Mouse (Mus musculus): ENCODE measurements around the gene Cntnap5c.
"Not testable (repeated sequence)": the region's sequence is repeated elsewhere in the genome, so short reads cannot be mapped to it uniquely, and the experiment has no call there.

The Cntnap5c gene

GRCm38 (mm10) chr17:57768622-57769610 lies at the start of gene Cntnap5c:
Cntnap5c (plus strand) TSS chr17:57769570.
- peak; percentile 24 for DNase-seq (ENCODE audit: low spot score)

GRCm38 (mm10) chr17:57742119-57742518 lies 27.3 kb upstream of the Cntnap5c start, which contains the start of gene Gm21834:
Gm21834 (minus strand) TSS chr17:57742219.
- no peak for DNase-seq (ENCODE audit: low spot score)

GRCm38 (mm10) chr17:57758033-57758432 lies 11.3 kb upstream of the Cntnap5c start:
- no peak for DNase-seq (ENCODE audit: low spot score)

- no peak for DNase-seq (ENCODE audit: low spot score)
Measured at GRCm38 (mm10) chr17:57767306-57767705, 2.1 kb upstream of the Cntnap5c start.

- DNase-seq (ENCODE audit: low spot score), result peak; percentile 39
Measured at GRCm38 (mm10) chr17:57770904-57771303, 1.5 kb downstream of the Cntnap5c start.

GRCm38 (mm10) chr17:57788161-57788799 lies 18.9 kb downstream of the Cntnap5c start:
- DNase-seq (ENCODE audit: low spot score), result no peak

- no peak for DNase-seq (ENCODE audit: low spot score)
Measured at GRCm38 (mm10) chr17:57795408-57795807, 26.0 kb downstream of the Cntnap5c start.

- DNase-seq (ENCODE audit: low spot score), result no peak
Measured at GRCm38 (mm10) chr17:57796668-57797311, 27.4 kb downstream of the Cntnap5c start.

- no peak for DNase-seq (ENCODE audit: low spot score)
Measured at GRCm38 (mm10) chr17:57799414-57799985, 30.1 kb downstream of the Cntnap5c start.

- DNase-seq (ENCODE audit: low spot score), result no peak
Measured at GRCm38 (mm10) chr17:57801180-57801579, 31.8 kb downstream of the Cntnap5c start.

GRCm38 (mm10) chr17:57837090-57837971 lies 68.0 kb downstream of the Cntnap5c start:
- DNase-seq (ENCODE audit: low spot score), result no peak

GRCm38 (mm10) chr17:57855811-57856210 lies 86.4 kb downstream of the Cntnap5c start:
- DNase-seq (ENCODE audit: low spot score), result not testable (repeated sequence)

- no peak for DNase-seq (ENCODE audit: low spot score)
Measured at GRCm38 (mm10) chr17:57865996-57866395, 96.6 kb downstream of the Cntnap5c start.

- DNase-seq (ENCODE audit: low spot score), result no peak
Measured at GRCm38 (mm10) chr17:57887742-57888389, 118.5 kb downstream of the Cntnap5c start.

GRCm38 (mm10) chr17:57911770-57912293 lies 142.5 kb downstream of the Cntnap5c start:
- no peak for DNase-seq (ENCODE audit: low spot score)

GRCm38 (mm10) chr17:57984230-57984629 lies 214.9 kb downstream of the Cntnap5c start:
- DNase-seq (ENCODE audit: low spot score), result no peak

- DNase-seq (ENCODE audit: low spot score), result no peak
Measured at GRCm38 (mm10) chr17:57988420-57988819, 219.1 kb downstream of the Cntnap5c start.

- DNase-seq (ENCODE audit: low spot score), result no peak
Measured at GRCm38 (mm10) chr17:57996461-57996860, 227.1 kb downstream of the Cntnap5c start.

GRCm38 (mm10) chr17:57999080-57999479 lies 229.7 kb downstream of the Cntnap5c start:
- DNase-seq (ENCODE audit: low spot score), result no peak

- no peak for DNase-seq (ENCODE audit: low spot score)
Measured at GRCm38 (mm10) chr17:58002845-58003244, 233.5 kb downstream of the Cntnap5c start.

Measured in layer of hippocampus, adult 11-12 months (tissue).